33 mouse cellular contexts compared by ENCODE assay signal in genomic region chr8:57086811-57087210, GRCm38 (mm10).
"Had no signal": no experiment of that assay in that cellular context is flagged by ENCODE, and none has a peak within 500 bp of the region (broad histone marks: within the 10 kb centered on the region; RNA-seq: fewer than 3 reads in every experiment).

No protein-coding gene starts in this region.

- H3K4me3 ChIP-seq: heart, embryonic 10.5 days; heart, embryonic 12.5 days; heart, embryonic 13.5 days; heart, embryonic 15.5 days; hindbrain, embryonic 10.5 days; hindbrain, embryonic 12.5 days; hindbrain, embryonic 13.5 days; hindbrain, embryonic 15.5 days; intestine, embryonic 15.5 days; layer of hippocampus, adult 2 months; left cerebral cortex, adult 2 months had no signal

- ATAC-seq: hindbrain, embryonic 16.5 days; hindbrain, postnatal 0 days; inflammation-experienced regulatory T-cells, adult 6 months; intestine, embryonic 15.5 days; intestine, postnatal 0 days had no signal

- H3K9me3 ChIP-seq: heart, embryonic 10.5 days; heart, embryonic 12.5 days; heart, embryonic 13.5 days; heart, embryonic 15.5 days; hindbrain, embryonic 10.5 days; hindbrain, embryonic 12.5 days; hindbrain, embryonic 13.5 days; hindbrain, embryonic 15.5 days; intestine, embryonic 15.5 days had no signal

- H3K27ac ChIP-seq: heart, embryonic 10.5 days; heart, embryonic 13.5 days; heart, embryonic 15.5 days; hindbrain, embryonic 10.5 days; hindbrain, embryonic 12.5 days; hindbrain, embryonic 13.5 days; hindbrain, embryonic 14.5 days; hindbrain, embryonic 15.5 days; hindbrain, postnatal 0 days; intestine, embryonic 15.5 days; kidney, postnatal 0 days; layer of hippocampus, adult 2 months; left cerebral cortex, adult 2 months had no signal

- DNase-seq: heart, postnatal 10 days; heart, postnatal 14 days; heart, postnatal 36 days; heart, postnatal 4 days; kidney, adult 11 months; kidney, adult 18-20 months; kidney, adult 2 months; kidney, adult 8-10 months; kidney, adult 9 months; kidney, postnatal 10 days; kidney, postnatal 25 days; kidney, postnatal 36 days; kidney, postnatal 4 days; layer of hippocampus, adult 9-11 months; layer of hippocampus, postnatal 36 days had no signal

- H3K4me1 ChIP-seq: heart, embryonic 10.5 days; heart, embryonic 12.5 days; heart, embryonic 13.5 days; heart, embryonic 15.5 days; hindbrain, embryonic 10.5 days; hindbrain, embryonic 12.5 days; hindbrain, embryonic 13.5 days; hindbrain, embryonic 15.5 days; intestine, embryonic 15.5 days had no signal

- H3K36me3 ChIP-seq: heart, embryonic 10.5 days; heart, embryonic 12.5 days; heart, embryonic 13.5 days; heart, embryonic 15.5 days; hindbrain, embryonic 10.5 days; hindbrain, embryonic 12.5 days; hindbrain, embryonic 13.5 days; hindbrain, embryonic 15.5 days; intestine, embryonic 15.5 days had no signal

- H3K9ac ChIP-seq: heart, embryonic 12.5 days; heart, embryonic 13.5 days; heart, embryonic 15.5 days; hindbrain, embryonic 12.5 days; hindbrain, embryonic 13.5 days; hindbrain, embryonic 14.5 days; hindbrain, embryonic 15.5 days; intestine, embryonic 15.5 days had no signal

- H3K4me2 ChIP-seq: heart, embryonic 11.5 days; heart, embryonic 12.5 days; heart, embryonic 13.5 days; heart, embryonic 15.5 days; hindbrain, embryonic 12.5 days; hindbrain, embryonic 13.5 days; hindbrain, embryonic 14.5 days; hindbrain, embryonic 15.5 days; intestine, embryonic 15.5 days had no signal

- H3K27me3 ChIP-seq: heart, embryonic 12.5 days; heart, embryonic 13.5 days; heart, embryonic 15.5 days; hindbrain, embryonic 12.5 days; hindbrain, embryonic 13.5 days; hindbrain, embryonic 15.5 days; intestine, embryonic 15.5 days had no signal
